Mouse (Mus musculus) splenic B cell, adult 2 months (primary cell): ENCODE results near the gene Klhl1.
"Not testable (repeated sequence)": the region's sequence is repeated elsewhere in the genome, so short reads cannot be mapped to it uniquely, and the experiment has no call there.

Source experiments
- DNase-seq: peaks from one replicate; pipeline ENCODE4 v3.0.0-alpha.2; 2011; ENCODE audit warnings: low read depth, low spot score
- H3K27me3 ChIP-seq: 2 replicates; pipeline ENCODE4 v1.6.1; 2012; ENCODE audit warnings: mild to moderate bottlenecking, low read length, moderate library complexity, mixed read lengths; ENCODE audit not compliant: control insufficient read depth, poor library complexity, insufficient read depth, severe bottlenecking
- H3K36me3 ChIP-seq: 2 replicates; pipeline ENCODE4 v1.6.1; 2012; ENCODE audit warnings: mild to moderate bottlenecking, low read length, moderate library complexity, mixed read lengths; ENCODE audit not compliant: control insufficient read depth, poor library complexity, insufficient read depth, severe bottlenecking

The Klhl1 gene

DNA sequence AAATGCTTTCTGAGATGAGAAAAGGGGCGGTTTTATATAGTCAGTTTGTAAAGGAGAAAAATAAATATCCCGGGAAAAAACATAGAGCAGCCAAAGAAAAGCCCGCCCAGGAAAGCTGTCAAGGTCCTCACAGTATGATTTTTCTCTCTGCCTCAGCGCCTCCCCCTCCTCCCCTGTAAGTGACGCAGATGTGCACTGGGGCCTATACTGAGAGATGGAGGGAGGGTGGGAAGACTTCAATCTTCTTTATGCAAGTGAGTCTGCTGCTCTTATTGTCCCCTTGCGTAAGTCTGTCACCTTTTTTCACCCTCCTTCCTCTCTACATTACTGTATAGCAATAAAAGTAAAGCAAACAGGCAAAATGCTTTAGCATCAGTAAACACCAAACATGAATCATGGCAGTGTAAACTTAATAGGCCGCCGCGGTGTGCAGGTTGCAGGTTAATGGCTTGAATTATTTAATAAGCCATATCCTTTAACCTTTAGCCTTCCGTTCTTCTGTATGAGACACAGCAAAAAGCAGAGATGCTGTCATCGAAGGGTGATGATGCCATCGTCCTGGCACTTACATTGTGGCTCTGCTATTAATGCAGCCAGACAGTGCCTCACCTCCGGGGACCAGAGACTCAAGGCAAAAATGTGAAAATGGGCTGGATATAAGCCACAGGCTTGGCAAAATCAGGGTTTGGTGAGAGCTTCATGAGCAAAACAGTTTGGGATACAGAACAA, at the start of gene Klhl1:
Gene Klhl1 (minus strand): TSS at position 149 of the 729 bp plus-strand sequence.
- no peak for DNase-seq
- H3K36me3 ChIP-seq: no peaks in the 10 kb centered on the region
- no peaks in the 10 kb centered on the region for H3K27me3 ChIP-seq

DNA sequence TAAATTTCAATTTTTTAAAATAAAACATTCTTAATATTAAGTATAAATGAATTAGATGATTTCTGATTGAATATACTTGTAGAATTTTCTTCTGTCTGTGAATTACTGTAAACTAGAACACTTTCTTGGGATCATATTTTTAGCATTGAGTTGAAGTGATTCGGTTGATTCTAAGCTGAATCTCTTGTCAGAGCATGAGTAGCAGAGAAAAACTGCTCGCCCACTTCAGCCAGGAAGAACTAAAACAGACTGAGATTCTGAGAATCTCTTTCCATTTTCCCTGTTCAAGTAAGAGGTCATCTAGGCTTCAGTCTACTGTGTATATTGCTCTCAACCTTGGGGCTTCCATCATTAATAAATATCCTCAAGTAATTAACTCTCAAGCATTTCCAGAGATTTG, 34.8 kb upstream of the Klhl1 start:
- Histone ChIP-seq H3K36me3 (no peaks in the 10 kb centered on the region), H3K27me3 (no peaks in the 10 kb centered on the region)
- no peak for DNase-seq

DNA sequence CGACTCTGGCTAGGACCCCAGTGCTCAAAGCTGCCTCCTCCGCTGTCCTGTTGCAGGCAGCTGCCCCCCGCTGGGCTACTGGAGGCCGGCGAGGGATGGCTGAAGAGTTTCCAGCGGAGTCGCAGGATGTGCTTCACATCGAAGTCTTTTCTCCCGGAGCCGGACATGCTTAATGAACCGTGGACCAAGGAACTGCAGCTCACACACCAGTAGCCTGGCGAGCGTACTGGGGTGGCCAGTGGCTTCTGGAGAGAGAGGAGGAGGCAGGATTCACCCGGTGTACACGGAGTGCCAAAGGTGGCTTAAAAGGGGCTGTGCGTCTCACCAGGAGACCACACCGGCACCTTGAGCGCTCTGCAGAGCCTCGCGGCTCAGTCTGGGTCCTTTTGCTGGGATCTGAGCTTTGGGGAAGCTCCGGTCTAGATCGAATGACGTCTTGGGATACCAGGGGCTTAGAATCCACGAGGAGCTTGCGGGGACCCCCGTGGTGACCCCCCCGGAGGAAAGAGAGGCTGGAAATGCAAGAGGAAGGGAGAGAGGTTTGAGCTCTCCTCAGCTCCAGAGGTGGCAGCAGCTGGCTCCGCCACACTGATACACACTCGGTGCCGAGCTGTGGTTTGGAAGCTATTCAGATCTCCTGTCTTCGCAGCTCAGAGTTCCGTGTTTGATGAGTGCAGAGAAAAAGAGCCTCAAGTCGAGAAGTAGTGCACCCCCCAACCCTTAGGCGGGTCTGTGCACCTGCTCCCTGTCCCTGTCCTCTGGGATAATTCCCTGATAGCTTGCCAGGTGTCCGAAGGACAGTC, 550 bp downstream of the Klhl1 start:
- Histone ChIP-seq H3K27me3 (no peaks in the 10 kb centered on the region), H3K36me3 (no peaks in the 10 kb centered on the region)
- DNase-seq: no peak

DNA sequence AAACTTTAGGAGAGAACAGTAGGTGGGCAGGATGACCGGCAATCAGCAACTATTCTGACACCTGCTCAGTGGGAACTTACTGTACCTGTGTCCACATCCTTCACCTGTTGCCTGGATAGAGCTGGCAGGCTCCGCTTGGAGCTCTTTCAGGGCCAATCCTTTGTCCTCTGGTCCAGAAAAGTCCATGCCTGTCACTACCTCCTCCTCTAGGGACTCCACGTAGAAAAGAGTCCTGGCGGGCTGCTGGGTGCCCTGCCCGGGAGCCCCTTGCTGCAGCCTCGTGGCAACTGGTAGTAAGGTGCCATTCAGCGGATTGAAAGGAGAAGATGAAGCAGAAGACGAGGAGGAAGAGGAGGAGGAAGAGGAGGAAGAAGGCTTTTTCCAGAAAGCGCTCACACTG, 1.2 kb downstream of the Klhl1 start:
- H3K27me3 ChIP-seq: no peaks in the 10 kb centered on the region
- no peaks in the 10 kb centered on the region for H3K36me3 ChIP-seq
- DNase-seq: no peak

DNA sequence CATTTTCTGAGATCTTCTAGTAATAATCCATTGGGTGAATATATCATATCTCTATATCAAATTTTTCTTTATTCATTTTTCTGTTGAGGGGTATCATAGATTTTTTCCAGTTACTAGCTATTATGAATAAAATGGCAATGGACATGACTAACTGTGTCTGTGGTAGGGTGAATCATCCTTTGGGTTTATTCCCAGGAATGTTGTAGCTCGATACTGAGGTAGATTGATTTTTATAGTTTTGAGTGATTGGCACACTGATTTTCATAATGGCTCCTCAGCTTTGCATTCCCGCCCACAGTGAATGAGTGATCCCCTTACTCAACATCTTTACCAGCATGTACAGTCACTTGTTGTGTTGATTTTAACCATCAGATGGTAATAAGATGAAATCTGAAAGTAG, 19.0 kb downstream of the Klhl1 start:
- Histone ChIP-seq H3K36me3 (no peaks in the 10 kb centered on the region), H3K27me3 (no peaks in the 10 kb centered on the region)
- no peak for DNase-seq

- Histone ChIP-seq H3K27me3 (no peaks in the 10 kb centered on the region), H3K36me3 (no peaks in the 10 kb centered on the region)
- no peak for DNase-seq
Observed at GRCm38 (mm10) chr14:96471812-96472211, 47.1 kb downstream of the Klhl1 start.

GRCm38 (mm10) chr14:96471336-96471735, 47.6 kb downstream of the Klhl1 start:
- Histone ChIP-seq H3K27me3 (no peaks in the 10 kb centered on the region), H3K36me3 (no peaks in the 10 kb centered on the region)
- no peak for DNase-seq

- DNase-seq: no peak
- Histone ChIP-seq H3K27me3 (no peaks in the 10 kb centered on the region), H3K36me3 (no peaks in the 10 kb centered on the region)
Observed at GRCm38 (mm10) chr14:96461756-96462155, 57.1 kb downstream of the Klhl1 start.

GRCm38 (mm10) chr14:96392032-96392737, 126.7 kb downstream of the Klhl1 start:
- DNase-seq: no peak
- H3K27me3 ChIP-seq: no peaks in the 10 kb centered on the region
- H3K36me3 ChIP-seq: no peaks in the 10 kb centered on the region

GRCm38 (mm10) chr14:96362727-96363126, 156.2 kb downstream of the Klhl1 start:
- Histone ChIP-seq H3K27me3 (no peaks in the 10 kb centered on the region), H3K36me3 (no peaks in the 10 kb centered on the region)
- DNase-seq: no peak

- H3K27me3 ChIP-seq: no peaks in the 10 kb centered on the region
- DNase-seq: no peak
- H3K36me3 ChIP-seq: no peaks in the 10 kb centered on the region
Observed at GRCm38 (mm10) chr14:96348220-96348619, 170.7 kb downstream of the Klhl1 start.

DNA sequence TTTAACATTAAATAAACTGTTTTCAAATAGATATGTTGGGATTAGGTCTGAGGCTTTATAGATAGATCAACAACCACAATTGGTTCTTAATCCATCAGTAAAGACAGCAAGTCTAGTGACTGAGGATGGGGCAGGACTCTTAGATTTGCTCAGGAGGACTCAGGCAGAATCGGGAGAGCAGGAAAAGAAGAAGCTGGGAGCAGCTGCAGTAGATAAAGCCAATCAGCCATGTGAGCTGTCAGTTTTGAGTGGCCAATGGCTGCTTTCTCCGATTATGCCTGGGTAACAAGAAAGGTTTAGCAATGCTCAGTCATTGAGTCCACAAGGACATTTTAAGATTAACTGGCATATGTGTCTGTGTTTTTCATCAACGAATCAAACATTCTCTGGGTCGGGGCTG, 187.8 kb downstream of the Klhl1 start:
- no peaks in the 10 kb centered on the region for H3K27me3 ChIP-seq
- H3K36me3 ChIP-seq: no peaks in the 10 kb centered on the region
- DNase-seq: no peak

GRCm38 (mm10) chr14:96217805-96218441, 301.0 kb downstream of the Klhl1 start:
- Histone ChIP-seq H3K27me3 (no peaks in the 10 kb centered on the region), H3K36me3 (no peaks in the 10 kb centered on the region)
- no peak for DNase-seq

DNA sequence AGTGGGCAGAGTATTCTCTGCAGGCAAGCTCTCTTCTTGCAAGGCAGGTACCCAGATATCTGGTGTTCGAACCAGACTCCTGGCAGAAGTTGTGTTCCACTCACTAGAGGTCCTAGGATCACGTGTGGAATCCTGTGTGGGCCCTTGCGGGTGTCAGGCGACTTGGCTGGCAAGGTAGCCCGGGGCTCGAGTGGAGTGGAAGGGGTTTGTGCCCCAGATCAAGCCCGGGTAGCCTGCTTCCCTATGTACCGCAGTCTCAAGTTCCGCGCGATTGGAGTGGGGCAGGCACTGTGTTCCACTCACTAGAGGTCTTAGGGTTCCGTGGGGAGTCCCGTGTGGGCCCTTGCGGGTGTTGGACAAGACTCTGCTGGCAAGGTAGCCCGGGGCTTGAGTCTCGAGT, 324.1 kb downstream of the Klhl1 start:
- DNase-seq, H3K27me3 ChIP-seq, H3K36me3 ChIP-seq: not testable (repeated sequence)

DNA sequence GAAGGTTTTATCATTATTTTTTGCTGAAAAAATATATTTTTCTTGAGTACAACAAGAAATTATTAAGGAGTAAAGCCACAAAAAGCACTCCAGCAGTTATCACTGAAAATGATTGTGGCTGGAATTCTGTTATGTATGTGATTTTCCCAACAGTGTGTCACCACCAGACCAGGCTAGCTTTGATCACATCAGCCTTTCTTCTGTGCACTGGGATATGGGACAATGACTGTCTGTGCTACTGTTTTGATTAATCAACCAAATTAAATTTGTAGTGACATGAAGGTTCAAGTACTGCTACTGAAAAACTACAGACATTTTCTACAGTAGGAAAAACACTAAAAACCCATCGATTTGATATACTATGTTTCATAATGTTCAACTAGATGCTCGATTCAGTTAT, 344.4 kb downstream of the Klhl1 start:
- Histone ChIP-seq H3K27me3 (no peaks in the 10 kb centered on the region), H3K36me3 (no peaks in the 10 kb centered on the region)
- DNase-seq: no peak
